Comparison of ENCODE assay signal across 14 mouse cellular contexts in genomic region chr10:95385801-95386203, GRCm38 (mm10). TPM values are rescaled to one million over a fixed set of nuclear protein-coding genes. Genes with fewer than 3 reads are reported as not detected.
A peak's percentile ranks its signal among the peaks of the same experiment; 100 is the strongest.
DNase-seq lines count a peak whose midpoint lies in the region; ATAC-seq lines count a peak whose summit lies in the region.
"Had no signal": no experiment of that assay in that cellular context is flagged by ENCODE, and none has a peak within 500 bp of the region (broad histone marks: within the 10 kb centered on the region; RNA-seq: fewer than 3 reads in every experiment).

No protein-coding gene starts in this region.

- H3K36me3 ChIP-seq in lung, embryonic 16.5 days (ENCODE audit: control insufficient read depth, insufficient read depth, low read length), result no peaks in the 10 kb centered on the region
- H3K36me3 ChIP-seq: liver, embryonic 13.5 days; stomach, embryonic 15.5 days had no signal

- no peaks in the 10 kb centered on the region for H3K27me3 ChIP-seq in lung, embryonic 16.5 days (ENCODE audit: control insufficient read depth, insufficient read depth, low read depth, low read length)
- H3K27me3 ChIP-seq: liver, embryonic 13.5 days; stomach, embryonic 15.5 days had no signal

- H3K4me3 ChIP-seq in lung, embryonic 16.5 days (ENCODE audit: low read length), result no peak overlapping the region
- H3K4me3 ChIP-seq: liver, embryonic 13.5 days; stomach, embryonic 15.5 days had no signal

- H3K9ac ChIP-seq in lung, embryonic 16.5 days (ENCODE audit: low read length), result no peak overlapping the region
- H3K9ac ChIP-seq: liver, embryonic 13.5 days; stomach, embryonic 15.5 days had no signal

- H3K9me3 ChIP-seq in lung, embryonic 16.5 days (ENCODE audit: control insufficient read depth, low read length), result no peaks in the 10 kb centered on the region
- H3K9me3 ChIP-seq: liver, embryonic 13.5 days; stomach, embryonic 15.5 days had no signal

- DNase-seq in adrenal gland, adult 2 months, result peak; percentile 53
- no peak for DNase-seq in adrenal gland, postnatal 25 days
- DNase-seq in urinary bladder, postnatal 36 days (ENCODE audit: low spot score in 2 of 2), result peak; percentile 21 to 44
- DNase-seq in urinary bladder, postnatal 4 days (ENCODE audit: low spot score in 2 of 2), result no peak
- no peak for DNase-seq in cerebellum, postnatal 4 days (ENCODE audit: low spot score in 2 of 2)
- DNase-seq in spleen, adult 18-20 months, result no peak
- DNase-seq: cerebellum, postnatal 14 days; heart, postnatal 14 days; kidney, postnatal 36 days; liver, embryonic 13.5 days; thymus, postnatal 36 days had no signal

- peaks cover 23% of the 10 kb centered on the region for H3K4me1 ChIP-seq in lung, embryonic 16.5 days (replicated peaks; ENCODE audit: control insufficient read depth, insufficient read depth, low read length)
- H3K4me1 ChIP-seq: liver, embryonic 13.5 days; stomach, embryonic 15.5 days had no signal

- peak; percentile 69 for ATAC-seq in lung, embryonic 16.5 days (ENCODE audit: low read depth)
- ATAC-seq in activated CD4-positive, CD25-positive, alpha-beta regulatory T cell, adult 4 months, result no peak

- peak overlapping the region; percentile 82 for H3K27ac ChIP-seq in lung, embryonic 16.5 days (ENCODE audit: low read length)
- H3K27ac ChIP-seq: liver, embryonic 13.5 days; stomach, embryonic 15.5 days had no signal

- no peak overlapping the region for H3K4me2 ChIP-seq in lung, embryonic 16.5 days (ENCODE audit: low read depth, low read length)
- H3K4me2 ChIP-seq: liver, embryonic 13.5 days; stomach, embryonic 15.5 days had no signal

- WGBS in lung, embryonic 16.5 days, result 38% methylated on average over 4 of the region's 4 CpGs

RNA-seq across cellular contexts. Expression of gene Socs2, which starts 31.2 kb away (rescaled TPM):
- total RNA-seq in adrenal gland, adult 2 months (2021), result 10 to 100 TPM; 10.7 to 22.7 TPM
- polyA plus RNA-seq in adrenal gland, adult 2 months (2012; rRNA removed), result 41.4 and 52.0 TPM in 2 replicates
- total RNA-seq in adrenal gland, postnatal 25 days (2021), result 19.6 and 19.8 TPM in 2 replicates
- polyA plus RNA-seq in lung, embryonic 16.5 days (2015; fragmentation: Nextera tagmentation; extraction: Ambion mirVana), result 90.3 and 93.1 TPM in 2 replicates
- 10 to 100 TPM; 76.0 to 81.6 TPM for polyA plus RNA-seq in activated CD4-positive, CD25-positive, alpha-beta regulatory T cell, adult 4 months (2017; shearing (Covaris generic))

Comparison
In these comparisons a context has a peak if more than half of its experiments do, and no peak if none do; other contexts are left out.
1. DNase-seq: peak in adrenal gland, adult 2 months (single experiment) and urinary bladder, postnatal 36 days (2 of 2); none in adrenal gland, postnatal 25 days (single experiment), urinary bladder, postnatal 4 days (0 of 2), cerebellum, postnatal 4 days (0 of 2) and spleen, adult 18-20 months (0 of 2).